Mouse (Mus musculus): ENCODE results near the gene Nhsl2. TPM values are rescaled to one million over a fixed set of nuclear protein-coding genes. Genes with fewer than 3 reads are reported as not detected.
A peak's percentile ranks its signal among the peaks of the same experiment; 100 is the strongest.

Nhsl2 gene
- polyA plus RNA-seq, 1 experiment: 0.49 TPM

- Histone ChIP-seq H3K27me3 (ENCODE audit: control insufficient read depth, insufficient read depth, low read length) (no peaks in the 10 kb centered on the region), H3K4me3 (ENCODE audit: control insufficient read depth, low read depth, low read length) (no peak overlapping the region), H3K36me3 (ENCODE audit: control insufficient read depth, insufficient read depth, low read length) (no peaks in the 10 kb centered on the region), H3K4me1 (ENCODE audit: control insufficient read depth, insufficient read depth, low read length) (no peaks in the 10 kb centered on the region), H3K27ac (ENCODE audit: control insufficient read depth, insufficient read depth, low read depth, low read length) (no peak overlapping the region)
- no peak for TF ChIP-seq CTCF (IDR thresholded peaks at IDR 0.05; ENCODE audit: control insufficient read depth, insufficient read depth, insufficient replicate concordance, low read depth, low read length)
- no peak for TF ChIP-seq POLR2A (IDR thresholded peaks at IDR 0.05; ENCODE audit: control insufficient read depth, low read depth, low read length)
These were observed 2.6 kb downstream of the Nhsl2 start for GRCm38 (mm10) chrX:101851566-101852354.

- Histone ChIP-seq H3K4me3 (ENCODE audit: control insufficient read depth, low read depth, low read length) (no peak overlapping the region), H3K4me1 (ENCODE audit: control insufficient read depth, insufficient read depth, low read length) (no peaks in the 10 kb centered on the region), H3K27me3 (ENCODE audit: control insufficient read depth, insufficient read depth, low read length) (no peaks in the 10 kb centered on the region), H3K36me3 (ENCODE audit: control insufficient read depth, insufficient read depth, low read length) (no peaks in the 10 kb centered on the region), H3K27ac (ENCODE audit: control insufficient read depth, insufficient read depth, low read depth, low read length) (no peak overlapping the region)
- TF ChIP-seq POLR2A (IDR thresholded peaks at IDR 0.05; ENCODE audit: control insufficient read depth, low read depth, low read length): no peak
- TF ChIP-seq CTCF (IDR thresholded peaks at IDR 0.05; ENCODE audit: control insufficient read depth, insufficient read depth, insufficient replicate concordance, low read depth, low read length): no peak
These were observed 14.6 kb downstream of the Nhsl2 start for GRCm38 (mm10) chrX:101863666-101864378.

- Histone ChIP-seq H3K27ac (ENCODE audit: control insufficient read depth, insufficient read depth, low read depth, low read length) (no peak overlapping the region), H3K36me3 (ENCODE audit: control insufficient read depth, insufficient read depth, low read length) (no peaks in the 10 kb centered on the region), H3K4me3 (ENCODE audit: control insufficient read depth, low read depth, low read length) (no peak overlapping the region), H3K4me1 (ENCODE audit: control insufficient read depth, insufficient read depth, low read length) (no peaks in the 10 kb centered on the region), H3K27me3 (ENCODE audit: control insufficient read depth, insufficient read depth, low read length) (no peaks in the 10 kb centered on the region)
- TF ChIP-seq CTCF (IDR thresholded peaks at IDR 0.05; ENCODE audit: control insufficient read depth, insufficient read depth, insufficient replicate concordance, low read depth, low read length) (no peak), POLR2A (IDR thresholded peaks at IDR 0.05; ENCODE audit: control insufficient read depth, low read depth, low read length) (no peak)
These were observed 15.6 kb downstream of the Nhsl2 start for GRCm38 (mm10) chrX:101864788-101865187.

- Histone ChIP-seq H3K4me3 (ENCODE audit: control insufficient read depth, low read depth, low read length) (no peak overlapping the region), H3K4me1 (ENCODE audit: control insufficient read depth, insufficient read depth, low read length) (no peaks in the 10 kb centered on the region), H3K27ac (ENCODE audit: control insufficient read depth, insufficient read depth, low read depth, low read length) (0 out of 2 replicates have a peak overlapping the region, but pooled peaks have one; percentile 21), H3K27me3 (ENCODE audit: control insufficient read depth, insufficient read depth, low read length) (no peaks in the 10 kb centered on the region), H3K36me3 (ENCODE audit: control insufficient read depth, insufficient read depth, low read length) (no peaks in the 10 kb centered on the region)
- TF ChIP-seq CTCF (IDR thresholded peaks at IDR 0.05; ENCODE audit: control insufficient read depth, insufficient read depth, insufficient replicate concordance, low read depth, low read length) (no peak), POLR2A (IDR thresholded peaks at IDR 0.05; ENCODE audit: control insufficient read depth, low read depth, low read length) (no peak)
These were observed 25.0 kb downstream of the Nhsl2 start for GRCm38 (mm10) chrX:101874147-101874546.

- TF ChIP-seq POLR2A (IDR thresholded peaks at IDR 0.05; ENCODE audit: control insufficient read depth, low read depth, low read length) (no peak), CTCF (IDR thresholded peaks at IDR 0.05; ENCODE audit: control insufficient read depth, insufficient read depth, insufficient replicate concordance, low read depth, low read length) (no peak)
- Histone ChIP-seq H3K4me3 (ENCODE audit: control insufficient read depth, low read depth, low read length) (no peak overlapping the region), H3K27ac (ENCODE audit: control insufficient read depth, insufficient read depth, low read depth, low read length) (peak overlapping the region; percentile 21; the same call in 1 of the 2 replicates), H3K4me1 (ENCODE audit: control insufficient read depth, insufficient read depth, low read length) (no peaks in the 10 kb centered on the region), H3K36me3 (ENCODE audit: control insufficient read depth, insufficient read depth, low read length) (no peaks in the 10 kb centered on the region), H3K27me3 (ENCODE audit: control insufficient read depth, insufficient read depth, low read length) (no peaks in the 10 kb centered on the region)
These were observed 25.7 kb downstream of the Nhsl2 start for GRCm38 (mm10) chrX:101874901-101875300.

GRCm38 (mm10) chrX:101876136-101876535 is 27.0 kb downstream of the Nhsl2 start:
- TF ChIP-seq CTCF (IDR thresholded peaks at IDR 0.05; ENCODE audit: control insufficient read depth, insufficient read depth, insufficient replicate concordance, low read depth, low read length): no peak
- no peak for TF ChIP-seq POLR2A (IDR thresholded peaks at IDR 0.05; ENCODE audit: control insufficient read depth, low read depth, low read length)
- H3K4me3 ChIP-seq (ENCODE audit: control insufficient read depth, low read depth, low read length): no peak overlapping the region
- H3K36me3 ChIP-seq (ENCODE audit: control insufficient read depth, insufficient read depth, low read length): no peaks in the 10 kb centered on the region
- H3K27ac ChIP-seq (ENCODE audit: control insufficient read depth, insufficient read depth, low read depth, low read length): peak overlapping the region; percentile 29; the same call in 1 of the 2 replicates
- H3K27me3 ChIP-seq (ENCODE audit: control insufficient read depth, insufficient read depth, low read length): no peaks in the 10 kb centered on the region
- H3K4me1 ChIP-seq (ENCODE audit: control insufficient read depth, insufficient read depth, low read length): no peaks in the 10 kb centered on the region

GRCm38 (mm10) chrX:101877840-101878239 is 28.7 kb downstream of the Nhsl2 start:
- H3K36me3 ChIP-seq (ENCODE audit: control insufficient read depth, insufficient read depth, low read length): no peaks in the 10 kb centered on the region
- no peaks in the 10 kb centered on the region for H3K27me3 ChIP-seq (ENCODE audit: control insufficient read depth, insufficient read depth, low read length)
- no peaks in the 10 kb centered on the region for H3K4me1 ChIP-seq (ENCODE audit: control insufficient read depth, insufficient read depth, low read length)
- H3K27ac ChIP-seq (ENCODE audit: control insufficient read depth, insufficient read depth, low read depth, low read length): no peak overlapping the region
- H3K4me3 ChIP-seq (ENCODE audit: control insufficient read depth, low read depth, low read length): no peak overlapping the region
- no peak for TF ChIP-seq CTCF (IDR thresholded peaks at IDR 0.05; ENCODE audit: control insufficient read depth, insufficient read depth, insufficient replicate concordance, low read depth, low read length)
- no peak for TF ChIP-seq POLR2A (IDR thresholded peaks at IDR 0.05; ENCODE audit: control insufficient read depth, low read depth, low read length)
